Mouse (Mus musculus): ENCODE data around the gene Tagln3. TPM values are rescaled to one million over a fixed set of nuclear protein-coding genes. Genes with fewer than 3 reads are reported as not detected.

Gene Tagln3
- polyA plus RNA-seq, 1 experiment from 2014 or later = 2.4 TPM

DNA sequence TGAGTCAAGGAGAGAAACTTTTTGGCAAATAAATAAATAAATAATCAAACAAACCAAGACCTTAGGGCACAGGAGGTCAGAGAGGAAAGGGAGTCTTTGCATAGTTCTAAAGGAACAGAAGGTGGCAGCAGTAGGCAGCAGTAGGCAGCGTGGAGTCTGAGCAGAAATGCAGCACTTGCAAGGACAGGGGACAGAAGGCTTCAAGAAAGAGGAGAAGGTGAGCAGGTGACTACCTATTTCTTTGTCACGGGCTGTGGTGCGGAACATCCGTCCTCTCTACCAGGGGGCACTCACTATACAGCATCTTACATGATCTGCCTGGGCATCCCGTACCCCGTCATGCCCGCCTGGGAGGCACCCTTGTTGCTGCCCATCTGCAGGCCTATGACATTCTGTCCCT is 13.1 kb downstream of the Tagln3 start:
- 70% methylated on average over 7 of the region's 7 CpGs for WGBS

GRCm38 (mm10) chr16:45699301-45699700 is 25.1 kb downstream of the Tagln3 start:
- WGBS = 53% methylated on average over 5 of the region's 5 CpGs

More for the DNA sequence above, 13.1 kb downstream of the Tagln3 start:
- Histone ChIP-seq H3K9ac (ENCODE audit: low read length) (no peak overlapping the region), H3K36me3 (ENCODE audit: control insufficient read depth, insufficient read depth) (no peaks in the 10 kb centered on the region; the same call in 1 of the 2 replicates), H3K27ac (ENCODE audit: low read length) (no peak overlapping the region), H3K4me3 (ENCODE audit: low read length) (no peak overlapping the region), H3K4me1 (ENCODE audit: control insufficient read depth, insufficient read depth, low read length) (no peaks in the 10 kb centered on the region), H3K27me3 (ENCODE audit: control insufficient read depth, insufficient read depth, low read length) (no peaks in the 10 kb centered on the region), H3K4me2 (ENCODE audit: low read depth, low read length) (no peak overlapping the region), H3K9me3 (replicated peaks; ENCODE audit: control insufficient read depth, low read length) (peaks cover 5% of the 10 kb centered on the region; the same call in 1 of the 2 replicates)
- no peak for ATAC-seq (replicated peaks; ENCODE audit: extremely low read depth, insufficient read depth, low FRiP score)

DNA sequence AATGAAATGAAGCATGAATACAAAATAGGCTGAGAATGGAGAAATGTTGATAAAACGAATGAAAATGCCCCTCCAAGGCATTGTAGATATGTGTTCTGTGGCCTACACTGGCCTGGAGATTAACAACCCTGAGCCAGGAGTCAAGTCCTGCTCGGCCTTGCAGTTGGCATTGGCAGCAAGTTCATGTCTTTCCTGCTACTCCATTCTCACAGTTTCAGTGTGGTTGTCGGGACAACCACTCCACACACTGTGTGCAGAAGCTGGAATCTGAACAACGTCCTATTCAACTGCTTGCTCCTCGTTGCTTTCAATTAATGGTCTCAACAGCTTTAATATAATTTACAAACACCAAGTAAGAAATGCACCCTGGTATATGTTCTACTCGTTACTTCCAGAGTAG is 26.4 kb downstream of the Tagln3 start:
- Histone ChIP-seq H3K36me3 (ENCODE audit: control insufficient read depth, insufficient read depth) (no peaks in the 10 kb centered on the region), H3K4me3 (ENCODE audit: low read length) (no peak overlapping the region), H3K27me3 (ENCODE audit: control insufficient read depth, insufficient read depth, low read length) (no peaks in the 10 kb centered on the region), H3K9me3 (replicated peaks; ENCODE audit: control insufficient read depth, low read length) (no peaks in the 10 kb centered on the region), H3K4me1 (ENCODE audit: control insufficient read depth, insufficient read depth, low read length) (no peaks in the 10 kb centered on the region), H3K4me2 (ENCODE audit: low read depth, low read length) (no peak overlapping the region), H3K27ac (ENCODE audit: low read length) (no peak overlapping the region), H3K9ac (ENCODE audit: low read length) (no peak overlapping the region)
- WGBS = 69% methylated on average over 6 of the region's 6 CpGs
- no peak for ATAC-seq (replicated peaks; ENCODE audit: extremely low read depth, insufficient read depth, low FRiP score)

More at GRCm38 (mm10) chr16:45699301-45699700, 25.1 kb downstream of the Tagln3 start:
- no peak overlapping the region for H3K4me3 ChIP-seq (ENCODE audit: low read length)
- H3K4me1 ChIP-seq (ENCODE audit: control insufficient read depth, insufficient read depth, low read length) = no peaks in the 10 kb centered on the region
- H3K36me3 ChIP-seq (ENCODE audit: control insufficient read depth, insufficient read depth) = no peaks in the 10 kb centered on the region
- no peaks in the 10 kb centered on the region for H3K27me3 ChIP-seq (ENCODE audit: control insufficient read depth, insufficient read depth, low read length)
- no peak overlapping the region for H3K9ac ChIP-seq (ENCODE audit: low read length)
- ATAC-seq (replicated peaks; ENCODE audit: extremely low read depth, insufficient read depth, low FRiP score) = no peak
- no peak overlapping the region for H3K27ac ChIP-seq (ENCODE audit: low read length)
- H3K4me2 ChIP-seq (ENCODE audit: low read depth, low read length) = no peak overlapping the region
- no peaks in the 10 kb centered on the region for H3K9me3 ChIP-seq (replicated peaks; ENCODE audit: control insufficient read depth, low read length)

- H3K36me3 ChIP-seq (ENCODE audit: control insufficient read depth, insufficient read depth) = no peaks in the 10 kb centered on the region
- no peak overlapping the region for H3K4me2 ChIP-seq (ENCODE audit: low read depth, low read length)
- 73% methylated on average over 9 of the region's 9 CpGs for WGBS
- H3K27me3 ChIP-seq (ENCODE audit: control insufficient read depth, insufficient read depth, low read length) = no peaks in the 10 kb centered on the region
- H3K9ac ChIP-seq (ENCODE audit: low read length) = no peak overlapping the region
- ATAC-seq (replicated peaks; ENCODE audit: extremely low read depth, insufficient read depth, low FRiP score) = no peak
- H3K9me3 ChIP-seq (replicated peaks; ENCODE audit: control insufficient read depth, low read length) = no peaks in the 10 kb centered on the region
- H3K27ac ChIP-seq (ENCODE audit: low read length) = no peak overlapping the region
- no peak overlapping the region for H3K4me3 ChIP-seq (ENCODE audit: low read length)
- H3K4me1 ChIP-seq (ENCODE audit: control insufficient read depth, insufficient read depth, low read length) = no peaks in the 10 kb centered on the region
Observed at GRCm38 (mm10) chr16:45695445-45696160, 28.8 kb downstream of the Tagln3 start.

DNA sequence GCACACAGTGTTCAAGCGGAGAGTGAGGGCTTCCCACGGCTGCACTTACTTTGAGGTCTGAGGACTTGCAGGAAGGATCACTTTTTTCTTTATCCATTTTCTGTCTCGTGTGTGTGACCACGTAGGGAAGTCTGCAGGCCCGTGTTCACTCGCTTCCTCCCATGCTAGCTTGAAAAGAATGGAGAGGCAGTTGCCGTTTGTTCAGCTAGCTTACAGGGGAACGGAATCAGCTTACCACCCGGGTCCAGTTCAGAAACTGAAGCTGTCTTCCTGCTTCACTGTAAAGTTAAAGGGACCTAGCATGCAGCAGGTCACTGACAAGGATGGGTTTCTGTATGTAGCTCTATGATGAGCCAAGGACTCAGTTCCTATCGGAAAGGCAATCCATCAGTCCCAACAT is 30.9 kb downstream of the Tagln3 start, which contains the start of gene Tmprss7:
TSS of gene Tmprss7 (minus strand) at position 101 of the 400 bp plus-strand sequence.
- Histone ChIP-seq H3K4me3 (ENCODE audit: low read length) (no peak within 1 kb of the TSS), H3K4me1 (ENCODE audit: control insufficient read depth, insufficient read depth, low read length) (no peaks in the 10 kb centered on the region), H3K36me3 (ENCODE audit: control insufficient read depth, insufficient read depth) (no peaks in the 10 kb centered on the region), H3K27me3 (ENCODE audit: control insufficient read depth, insufficient read depth, low read length) (no peaks in the 10 kb centered on the region), H3K9ac (ENCODE audit: low read length) (no peak within 1 kb of the TSS), H3K9me3 (replicated peaks; ENCODE audit: control insufficient read depth, low read length) (no peaks in the 10 kb centered on the region), H3K27ac (ENCODE audit: low read length) (no peak within 1 kb of the TSS), H3K4me2 (ENCODE audit: low read depth, low read length) (no peak within 1 kb of the TSS)
- no peak for ATAC-seq (replicated peaks; ENCODE audit: extremely low read depth, insufficient read depth, low FRiP score)
- 64% methylated on average over 10 of the region's 10 CpGs for WGBS

DNA sequence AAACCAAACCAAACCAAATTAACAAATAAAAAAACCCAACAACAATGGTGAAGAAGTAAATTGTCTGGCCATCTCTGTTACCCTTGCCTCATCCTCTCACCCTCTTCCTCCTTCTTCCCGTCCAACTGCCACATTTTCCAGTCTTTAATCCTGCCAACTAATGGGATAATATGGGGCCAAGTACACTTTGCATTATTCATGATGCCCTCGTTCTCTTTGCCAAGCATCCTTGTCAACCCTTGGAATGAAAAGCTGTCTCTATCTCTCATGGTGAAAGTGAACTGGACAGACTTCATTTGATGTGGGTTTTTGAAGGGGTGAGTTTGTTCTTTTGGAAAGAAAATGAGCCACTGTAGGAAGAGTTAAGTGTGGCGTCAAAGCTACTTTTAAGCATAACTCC is 31.6 kb downstream of the Tagln3 start:
- Histone ChIP-seq H3K27me3 (ENCODE audit: control insufficient read depth, insufficient read depth, low read length) (no peaks in the 10 kb centered on the region), H3K4me2 (ENCODE audit: low read depth, low read length) (no peak overlapping the region), H3K9ac (ENCODE audit: low read length) (no peak overlapping the region), H3K4me1 (ENCODE audit: control insufficient read depth, insufficient read depth, low read length) (no peaks in the 10 kb centered on the region), H3K9me3 (replicated peaks; ENCODE audit: control insufficient read depth, low read length) (no peaks in the 10 kb centered on the region), H3K27ac (ENCODE audit: low read length) (no peak overlapping the region), H3K4me3 (ENCODE audit: low read length) (no peak overlapping the region), H3K36me3 (ENCODE audit: control insufficient read depth, insufficient read depth) (no peaks in the 10 kb centered on the region)
- WGBS = 71% methylated on average over 3 of the region's 3 CpGs
- no peak for ATAC-seq (replicated peaks; ENCODE audit: extremely low read depth, insufficient read depth, low FRiP score)

DNA sequence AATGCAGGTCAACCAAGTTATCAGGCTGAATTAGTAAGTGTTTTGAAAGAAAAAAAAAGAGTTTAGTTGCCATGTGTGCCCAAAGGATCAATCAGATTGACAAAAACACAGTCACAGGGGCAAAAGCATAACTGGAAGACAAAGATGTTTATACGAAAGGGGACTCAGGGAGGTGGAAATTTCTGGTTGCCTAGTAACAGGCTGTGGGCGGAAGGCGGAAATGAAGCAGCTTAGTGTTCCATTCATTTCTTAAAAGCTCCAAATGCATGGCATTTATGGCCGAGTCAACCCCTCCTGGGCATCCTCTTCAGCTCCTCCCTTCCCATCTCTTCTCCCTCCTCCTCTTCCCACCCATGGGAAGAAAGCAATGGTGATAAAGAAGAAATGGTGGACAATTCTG is 34.2 kb downstream of the Tagln3 start:
- WGBS = 43% methylated on average over 4 of the region's 4 CpGs

GRCm38 (mm10) chr16:45686833-45687232 is 37.6 kb downstream of the Tagln3 start:
- Histone ChIP-seq H3K4me2 (ENCODE audit: low read depth, low read length) (no peak overlapping the region), H3K4me1 (ENCODE audit: control insufficient read depth, insufficient read depth, low read length) (no peaks in the 10 kb centered on the region), H3K4me3 (ENCODE audit: low read length) (no peak overlapping the region), H3K36me3 (ENCODE audit: control insufficient read depth, insufficient read depth) (no peaks in the 10 kb centered on the region), H3K27ac (ENCODE audit: low read length) (no peak overlapping the region), H3K9ac (ENCODE audit: low read length) (no peak overlapping the region), H3K9me3 (replicated peaks; ENCODE audit: control insufficient read depth, low read length) (no peaks in the 10 kb centered on the region), H3K27me3 (ENCODE audit: control insufficient read depth, insufficient read depth, low read length) (no peaks in the 10 kb centered on the region)
- ATAC-seq (replicated peaks; ENCODE audit: extremely low read depth, insufficient read depth, low FRiP score) = no peak
- WGBS = 80% methylated on average over 3 of the region's 3 CpGs

More for the DNA sequence above, 34.2 kb downstream of the Tagln3 start:
- no peaks in the 10 kb centered on the region for H3K4me1 ChIP-seq (ENCODE audit: control insufficient read depth, insufficient read depth, low read length)
- H3K27me3 ChIP-seq (ENCODE audit: control insufficient read depth, insufficient read depth, low read length) = no peaks in the 10 kb centered on the region
- H3K4me3 ChIP-seq (ENCODE audit: low read length) = no peak overlapping the region
- no peak overlapping the region for H3K9ac ChIP-seq (ENCODE audit: low read length)
- no peak overlapping the region for H3K4me2 ChIP-seq (ENCODE audit: low read depth, low read length)
- ATAC-seq (replicated peaks; ENCODE audit: extremely low read depth, insufficient read depth, low FRiP score) = no peak
- H3K9me3 ChIP-seq (replicated peaks; ENCODE audit: control insufficient read depth, low read length) = no peaks in the 10 kb centered on the region
- H3K36me3 ChIP-seq (ENCODE audit: control insufficient read depth, insufficient read depth) = no peaks in the 10 kb centered on the region
- no peak overlapping the region for H3K27ac ChIP-seq (ENCODE audit: low read length)

- Histone ChIP-seq H3K4me2 (ENCODE audit: low read depth, low read length) (no peak overlapping the region), H3K4me3 (ENCODE audit: low read length) (no peak overlapping the region), H3K27me3 (ENCODE audit: control insufficient read depth, insufficient read depth, low read length) (no peaks in the 10 kb centered on the region), H3K4me1 (ENCODE audit: control insufficient read depth, insufficient read depth, low read length) (no peaks in the 10 kb centered on the region), H3K27ac (ENCODE audit: low read length) (no peak overlapping the region), H3K9me3 (replicated peaks; ENCODE audit: control insufficient read depth, low read length) (no peaks in the 10 kb centered on the region), H3K36me3 (ENCODE audit: control insufficient read depth, insufficient read depth) (no peaks in the 10 kb centered on the region), H3K9ac (ENCODE audit: low read length) (no peak overlapping the region)
- no peak for ATAC-seq (replicated peaks; ENCODE audit: extremely low read depth, insufficient read depth, low FRiP score)
- 67% methylated on average over 3 of the region's 3 CpGs for WGBS
Observed at GRCm38 (mm10) chr16:45685295-45685694, 39.1 kb downstream of the Tagln3 start.

All from heart, embryonic 16.5 days (tissue).